Mouse (Mus musculus) G1E (cell line): ENCODE results near the gene Tmem104.

Experiments
- CTCF ChIP-seq: IDR thresholded peaks from 2 replicates; pipeline ENCODE4 v1.5.1; 2012; ENCODE audit warnings: low read depth, low read length, inconsistent platforms, mixed read lengths
- GATA1 ChIP-seq: IDR thresholded peaks from 2 replicates; pipeline ENCODE4 v1.6.1; 2012; ENCODE audit warnings: borderline replicate concordance, low read length, inconsistent platforms, mixed read lengths
- GATA2 ChIP-seq: IDR thresholded peaks from 2 replicates; pipeline ENCODE4 v1.6.1; 2012; ENCODE audit warnings: low read depth, low read length, inconsistent platforms, borderline replicate concordance
- POLR2AphosphoS5 ChIP-seq: IDR thresholded peaks from 2 replicates; pipeline ENCODE4 v1.6.1; 2012; ENCODE audit warnings: low read depth, low read length, inconsistent platforms; ENCODE audit not compliant: insufficient replicate concordance
- TAL1 ChIP-seq: conservative IDR thresholded peaks from 2 replicates; pipeline ENCODE4 v1.6.1; 2012; ENCODE audit warnings: low read depth, low read length, inconsistent platforms, mixed read lengths

GRCm38 (mm10) chr11:115244840-115245239, 57.6 kb downstream of the Tmem104 start:
- TF ChIP-seq CTCF, result no peak
- TF ChIP-seq TAL1, result no peak
- no peak for TF ChIP-seq GATA2
- TF ChIP-seq GATA1, result no peak
- no peak for TF ChIP-seq POLR2AphosphoS5
